Mouse (Mus musculus) layer of hippocampus, postnatal 25 days (tissue): ENCODE measurements at regions not wholly inside any gene's neighbourhood (a gene's known extent, or its start where the extent isn't known, plus 50 kb on each side); places are given as distances from the start of the nearest gene placed in this dataset.

Experiments
- DNase-seq, 2 experiments: peaks; one replicate each; pipeline ENCODE4 v3.0.0; 2022; ENCODE audit warnings: mixed read lengths in 2 of 2, low spot score in 1 of 2; ENCODE audit errors: extremely low spot score in 1 of 2

- no peak for DNase-seq
Observed at GRCm38 (mm10) chr1:42628800-42629199, 66.8 kb upstream of the Pou3f3 start.

- no peak for DNase-seq
Observed at GRCm38 (mm10) chr1:42629465-42630261, 65.9 kb upstream of the Pou3f3 start.

- DNase-seq = no peak
Observed at GRCm38 (mm10) chr1:42632286-42632685, 63.3 kb upstream of the Pou3f3 start.

- DNase-seq = no peak
Observed at GRCm38 (mm10) chr1:42636558-42636957, 59.0 kb upstream of the Pou3f3 start.
